Mouse (Mus musculus) bone marrow macrophage, adult 2 months (primary cell): ENCODE results near the gene Ttc21a.

Experiments
- CTCF ChIP-seq: IDR thresholded peaks from 2 replicates; pipeline ENCODE4 v1.5.1; 2012; ENCODE audit warnings: low read depth, mild to moderate bottlenecking, low read length, moderate library complexity
- POLR2A ChIP-seq: IDR thresholded peaks from 2 replicates; pipeline ENCODE4 v1.6.1; 2012; ENCODE audit warnings: mild to moderate bottlenecking, low read depth, low read length, borderline replicate concordance

GRCm38 (mm10) chr9:119890692-119891091 is 46.7 kb upstream of the Ttc21a start:
- TF ChIP-seq POLR2A (no peak), CTCF (no peak)
